Mouse (Mus musculus): ENCODE measurements around the gene Angpt4. TPM values are rescaled to one million over a fixed set of nuclear protein-coding genes. Genes with fewer than 3 reads are reported as not detected.

Angpt4 gene
- polyA plus RNA-seq, 1 experiment = 0.80 TPM

- no peak for TF ChIP-seq CTCF (IDR thresholded peaks at IDR 0.05; ENCODE audit: borderline replicate concordance, control insufficient read depth, extremely low read depth, insufficient read depth, low read length, poor library complexity)
- TF ChIP-seq POLR2A (IDR thresholded peaks at IDR 0.05; ENCODE audit: control insufficient read depth, extremely low read depth, insufficient read depth, low read length, poor library complexity) = no peak
- Histone ChIP-seq H3K4me3 (ENCODE audit: control insufficient read depth, insufficient read depth, low read length) (no peak overlapping the region), H3K27ac (ENCODE audit: control insufficient read depth, insufficient read depth, low read length) (no peak overlapping the region), H3K4me1 (replicated peaks; ENCODE audit: control insufficient read depth, insufficient read depth, low read length) (peaks cover 12% of the 10 kb centered on the region), H3K36me3 (ENCODE audit: control insufficient read depth, insufficient read depth, low read length) (no peaks in the 10 kb centered on the region), H3K27me3 (ENCODE audit: control insufficient read depth, insufficient read depth, low read length) (no peaks in the 10 kb centered on the region)
- 84% methylated on average over 1 of the region's 1 CpGs for WGBS
- DNase-seq = no peak
Measured at GRCm38 (mm10) chr2:151990985-151991394, 80.0 kb downstream of the Angpt4 start.

GRCm38 (mm10) chr2:151991446-151991845 lies 80.4 kb downstream of the Angpt4 start:
- H3K4me1 ChIP-seq (replicated peaks; ENCODE audit: control insufficient read depth, insufficient read depth, low read length) = peaks cover 11% of the 10 kb centered on the region
- no peak overlapping the region for H3K27ac ChIP-seq (ENCODE audit: control insufficient read depth, insufficient read depth, low read length)
- 85% methylated on average over 5 of the region's 5 CpGs for whole genome bisulfite sequencing
- H3K36me3 ChIP-seq (ENCODE audit: control insufficient read depth, insufficient read depth, low read length) = no peaks in the 10 kb centered on the region
- no peak overlapping the region for H3K4me3 ChIP-seq (ENCODE audit: control insufficient read depth, insufficient read depth, low read length)
- H3K27me3 ChIP-seq (ENCODE audit: control insufficient read depth, insufficient read depth, low read length) = no peaks in the 10 kb centered on the region
- TF ChIP-seq CTCF (IDR thresholded peaks at IDR 0.05; ENCODE audit: borderline replicate concordance, control insufficient read depth, extremely low read depth, insufficient read depth, low read length, poor library complexity) (no peak), POLR2A (IDR thresholded peaks at IDR 0.05; ENCODE audit: control insufficient read depth, extremely low read depth, insufficient read depth, low read length, poor library complexity) (no peak)
- DNase-seq = no peak

- no peak for TF ChIP-seq POLR2A (IDR thresholded peaks at IDR 0.05; ENCODE audit: control insufficient read depth, extremely low read depth, insufficient read depth, low read length, poor library complexity)
- peak; percentile 76; the same call in 1 of the 2 replicates for TF ChIP-seq CTCF (IDR thresholded peaks at IDR 0.05; ENCODE audit: borderline replicate concordance, control insufficient read depth, extremely low read depth, insufficient read depth, low read length, poor library complexity)
- DNase-seq = peak; percentile 79
- H3K4me3 ChIP-seq (ENCODE audit: control insufficient read depth, insufficient read depth, low read length) = no peak overlapping the region
- H3K27me3 ChIP-seq (ENCODE audit: control insufficient read depth, insufficient read depth, low read length) = no peaks in the 10 kb centered on the region
- no peak overlapping the region for H3K27ac ChIP-seq (ENCODE audit: control insufficient read depth, insufficient read depth, low read length)
- 5% methylated on average over 22 of the region's 22 CpGs for WGBS
- H3K36me3 ChIP-seq (ENCODE audit: control insufficient read depth, insufficient read depth, low read length) = no peaks in the 10 kb centered on the region
- peaks cover 11% of the 10 kb centered on the region for H3K4me1 ChIP-seq (replicated peaks; ENCODE audit: control insufficient read depth, insufficient read depth, low read length)
Measured at GRCm38 (mm10) chr2:151994350-151995122, 83.5 kb downstream of the Angpt4 start.

Other genes starting within 250 kb of the Angpt4 start
- not detected in 2 replicates for gene Rad21l, start 242.7 kb upstream of the Angpt4 start, polyA plus RNA-seq (2012; rRNA removed)
- gene Tmem74b, start 209.2 kb upstream of the Angpt4 start, polyA plus RNA-seq (2012; rRNA removed) = 0.61 and 1.1 TPM in 2 replicates
- 63.4 and 67.9 TPM in 2 replicates for gene Psmf1, start 167.0 kb upstream of the Angpt4 start, polyA plus RNA-seq (2012; rRNA removed)
- 0.09 TPM in 2 replicates for gene Rspo4, start 68.3 kb upstream of the Angpt4 start, polyA plus RNA-seq (2012; rRNA removed)
- 33.0 and 41.3 TPM in 2 replicates for gene Fam110a, start 69.0 kb downstream of the Angpt4 start, polyA plus RNA-seq (2012; rRNA removed)
- gene Slc52a3, start 85.3 kb downstream of the Angpt4 start, polyA plus RNA-seq (2012; rRNA removed) = 3.7 and 4.6 TPM in 2 replicates
- gene Scrt2, start 170.3 kb downstream of the Angpt4 start, polyA plus RNA-seq (2012; rRNA removed) = 0.16 and 0.27 TPM in 2 replicates
- 46.8 and 50.3 TPM in 2 replicates for gene Srxn1, start 194.3 kb downstream of the Angpt4 start, polyA plus RNA-seq (2012; rRNA removed)
- gene Tcf15, start 232.4 kb downstream of the Angpt4 start, polyA plus RNA-seq (2012; rRNA removed) = 3.4 and 5.0 TPM in 2 replicates

All from thymus, adult 2 months (tissue).